Mouse (Mus musculus) left cerebral cortex, adult 18-20 months (tissue): ENCODE data around the gene Coil. TPM values are rescaled to one million over a fixed set of nuclear protein-coding genes. Genes with fewer than 3 reads are reported as not detected.
A peak's percentile ranks its signal among the peaks of the same experiment; 100 is the strongest.

Source experiments
- DNase-seq, 2 experiments: peaks; one replicate each; pipeline ENCODE4 v3.0.0; 2021 to 2022; ENCODE audit warnings: low spot score in 2 of 2, mixed read lengths in 1 of 2
- long read RNA-seq, 2 experiments: library from polyadenylated mRNA; stranded (forward); transcript quantifications; one replicate each; pipeline ENCODE4 v2.0.0; 2021
- total RNA-seq, 2 experiments: library from RNA; stranded (reverse); gene quantifications; 2 replicates each; pipeline ENCODE4 v1.2.3; 2021

Gene Coil
- total RNA-seq = 10 to 100 TPM; 20.6 to 22.1 TPM
- long read RNA-seq, experiment 1, transcript Coil-201 (7 exons, 2,607 nt) = major isoform, 49 of 55 reads
- long read RNA-seq, experiment 1, partial matches to known transcripts = 3 of 55 reads
- long read RNA-seq, experiment 1, other reads (novel, unspliced or antisense) = 3 of 55 reads
- long read RNA-seq, experiment 2, transcript Coil-201 (7 exons, 2,607 nt) = major isoform, 26 of 40 reads
- long read RNA-seq, experiment 2, partial matches to known transcripts = 1 of 40 reads
- long read RNA-seq, experiment 2, other reads (novel, unspliced or antisense) = 11 of 40 reads

DNA sequence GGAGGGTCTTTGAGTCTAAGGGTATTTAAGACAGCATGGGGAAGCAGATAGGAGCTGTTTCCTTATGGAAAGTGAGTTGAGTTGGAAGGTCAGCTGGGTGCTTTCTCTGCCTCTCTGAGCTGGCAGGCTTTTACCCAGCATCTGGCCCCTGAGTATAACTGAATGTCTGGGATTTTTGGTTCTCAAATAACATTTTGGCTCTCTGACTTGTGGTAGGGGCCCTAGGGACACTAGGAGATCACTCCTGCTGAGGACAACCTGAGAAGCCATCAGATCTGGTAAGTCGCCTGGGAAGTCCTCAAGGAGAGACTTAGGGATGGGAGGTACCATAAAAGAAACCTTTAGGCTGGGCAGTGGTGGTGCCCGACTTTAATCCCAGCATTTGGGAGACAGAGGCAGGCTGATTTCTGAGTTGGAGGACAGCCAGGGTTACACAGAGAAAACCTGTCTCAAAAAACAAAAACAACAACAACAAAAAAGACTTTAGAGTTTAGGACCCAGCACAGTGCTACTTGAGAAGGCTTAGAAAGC, at the start of gene Coil:
TSS of gene Coil (plus strand) at position 51 of the 531 bp plus-strand sequence.
- DNase-seq = peak in 1 of 2 experiments; percentile 13

DNA sequence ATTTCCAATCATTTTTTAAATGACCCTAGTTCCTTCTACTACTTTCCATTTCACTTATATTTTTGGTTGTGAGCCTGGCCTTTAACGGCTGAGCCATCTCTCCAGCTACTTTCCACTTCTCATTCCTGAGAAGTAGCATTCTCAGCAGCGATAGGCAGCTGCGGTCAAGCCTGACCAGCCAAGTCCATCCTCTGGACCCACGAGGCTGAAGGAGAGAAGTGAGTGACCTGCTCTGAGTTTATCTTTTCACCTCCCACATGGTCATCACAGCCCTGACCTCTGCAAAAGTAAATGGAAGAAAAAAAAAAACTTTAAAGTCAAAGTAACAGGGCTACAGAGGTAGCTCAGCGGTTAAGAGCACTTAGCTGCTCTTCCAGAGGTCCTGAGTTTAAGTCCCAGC, 43.5 kb upstream of the Coil start:
- no peak for DNase-seq

DNA sequence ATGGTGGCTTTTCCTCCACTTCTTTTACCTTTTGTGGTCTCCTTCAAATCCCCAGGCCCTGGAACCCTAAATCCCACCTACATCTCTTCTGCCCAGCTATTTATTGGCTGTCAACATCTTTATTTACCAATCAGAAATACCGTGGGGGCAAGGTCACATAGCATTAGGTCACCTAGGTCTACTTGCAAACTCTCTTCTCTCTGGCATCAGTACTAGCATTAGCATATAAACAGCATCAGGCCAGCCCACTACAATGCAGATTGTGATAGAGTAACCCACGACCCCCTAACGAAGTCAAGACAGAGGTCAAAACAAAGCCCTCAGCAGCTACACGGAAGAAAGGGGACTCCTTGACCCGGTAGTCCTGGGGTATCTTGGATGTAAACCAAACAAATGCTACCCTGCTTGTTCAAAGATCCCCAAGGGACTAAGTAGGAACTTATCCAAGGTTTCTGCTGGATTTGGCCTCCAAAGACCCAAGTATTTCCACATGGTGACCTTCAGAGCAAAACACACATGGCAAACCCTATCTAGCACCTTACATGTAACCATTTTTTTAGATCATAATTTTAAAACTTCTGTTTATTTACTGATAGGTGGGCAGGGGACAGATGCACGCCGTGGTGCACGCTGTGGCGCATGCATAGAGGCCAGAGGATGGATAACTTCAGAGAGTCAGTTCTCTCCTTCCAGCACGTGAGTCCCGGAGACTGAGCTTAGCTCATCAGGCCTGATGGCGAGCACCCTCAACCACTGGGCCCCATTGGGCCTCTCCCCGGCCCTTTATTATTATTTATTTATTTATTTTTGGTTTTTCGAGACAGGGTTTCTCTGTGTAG, 38.1 kb upstream of the Coil start:
- no peak for DNase-seq

DNA sequence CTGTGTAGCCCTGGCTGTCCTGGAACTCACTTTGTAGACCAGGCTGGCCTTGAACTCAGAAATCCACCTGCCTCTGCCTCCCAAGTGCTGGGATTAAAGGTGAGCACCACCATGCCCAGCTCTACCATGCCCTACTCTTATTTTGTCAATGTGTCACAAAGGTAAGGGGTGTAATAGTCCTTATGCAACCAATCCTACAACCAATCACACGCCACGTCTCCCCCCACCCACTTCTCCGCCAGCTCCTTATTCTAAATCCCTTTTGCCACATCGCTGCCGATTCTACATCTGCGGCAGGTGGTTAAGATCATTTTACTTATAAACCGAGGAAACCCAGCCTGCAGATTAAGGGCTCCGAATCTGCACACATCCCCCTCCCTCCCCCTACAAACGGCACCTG, 37.0 kb upstream of the Coil start:
- no peak for DNase-seq

DNA sequence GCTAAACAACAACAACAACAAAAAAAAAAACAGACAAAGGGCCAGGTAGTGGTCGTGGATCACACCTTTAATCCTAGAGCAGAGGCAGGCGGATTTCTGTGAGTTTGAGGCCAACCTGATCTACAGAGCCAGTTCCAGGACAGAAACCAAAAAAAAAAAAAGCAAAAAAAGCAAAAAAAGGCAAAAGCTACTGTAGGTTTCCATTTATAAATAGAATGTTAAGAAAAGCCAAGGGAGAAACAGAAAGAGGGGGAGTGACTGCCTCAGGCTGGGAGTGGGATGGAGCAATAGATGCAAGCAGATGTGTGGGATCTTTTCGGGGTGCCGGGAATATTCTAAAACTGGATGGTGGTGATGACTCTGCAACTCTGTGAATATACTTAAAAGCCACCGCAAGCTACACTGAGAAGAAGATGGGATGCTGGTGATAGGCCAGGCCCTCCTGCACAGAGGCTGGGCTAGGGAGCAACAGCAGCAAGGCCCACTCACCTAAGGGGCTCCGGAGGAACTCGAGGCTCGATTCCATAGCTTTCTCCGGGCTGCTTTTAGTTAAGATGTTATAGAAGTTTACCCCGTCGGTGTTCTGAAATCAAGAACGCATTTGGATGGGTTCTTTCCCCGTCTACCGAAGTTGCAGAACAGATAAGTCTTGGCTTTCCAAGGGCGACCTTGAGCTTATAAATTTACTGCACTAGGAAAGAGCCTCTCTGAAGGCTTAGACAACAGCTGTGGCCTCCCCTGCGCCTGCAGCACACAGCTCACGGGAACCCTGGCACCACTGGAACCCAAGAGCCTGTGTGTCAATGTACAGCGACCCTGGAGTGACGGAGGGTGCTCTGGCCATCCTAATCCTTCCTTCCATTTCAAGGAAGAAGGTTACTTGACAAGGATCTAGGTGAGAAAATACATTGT, 35.7 kb upstream of the Coil start:
- peak; percentile 39 to 56 for DNase-seq

DNA sequence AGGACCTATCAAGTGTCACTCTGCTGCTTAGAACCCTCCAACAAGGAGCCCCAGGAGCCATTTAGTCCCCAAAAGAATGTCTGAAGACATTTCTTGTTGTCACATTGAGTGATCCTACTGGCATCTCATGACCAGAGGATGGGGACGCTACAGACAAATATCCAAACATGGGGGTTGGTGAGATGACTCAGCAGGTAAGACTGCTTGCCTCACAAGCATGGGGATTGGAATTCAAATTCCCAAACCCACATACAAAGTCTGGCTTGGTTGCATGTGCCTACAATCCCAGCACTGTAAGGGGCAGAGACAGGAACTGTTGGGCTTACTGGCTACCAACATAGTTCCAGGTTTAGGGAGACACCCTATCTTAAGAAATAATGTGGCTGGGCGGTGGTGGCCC, 32.2 kb upstream of the Coil start:
- no peak for DNase-seq

DNA sequence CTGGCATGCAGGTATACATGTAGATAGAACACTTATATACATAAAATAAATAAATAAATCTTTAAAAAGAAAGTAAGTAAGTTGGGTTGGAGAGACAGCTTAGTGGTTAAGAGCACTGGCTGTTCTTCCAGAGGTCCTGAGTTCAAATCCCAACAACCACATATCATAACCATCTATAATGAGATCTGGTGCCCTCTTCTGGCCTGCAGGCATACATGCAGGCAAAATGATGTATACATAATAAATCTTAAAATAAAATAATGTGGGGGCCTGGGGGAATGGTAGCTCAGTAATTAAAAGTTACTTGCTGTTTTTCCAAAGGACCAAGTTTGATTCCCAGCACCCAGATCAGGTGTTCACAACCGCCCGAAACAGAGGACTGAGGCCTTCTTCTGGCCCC, 31.3 kb upstream of the Coil start:
- no peak for DNase-seq

DNA sequence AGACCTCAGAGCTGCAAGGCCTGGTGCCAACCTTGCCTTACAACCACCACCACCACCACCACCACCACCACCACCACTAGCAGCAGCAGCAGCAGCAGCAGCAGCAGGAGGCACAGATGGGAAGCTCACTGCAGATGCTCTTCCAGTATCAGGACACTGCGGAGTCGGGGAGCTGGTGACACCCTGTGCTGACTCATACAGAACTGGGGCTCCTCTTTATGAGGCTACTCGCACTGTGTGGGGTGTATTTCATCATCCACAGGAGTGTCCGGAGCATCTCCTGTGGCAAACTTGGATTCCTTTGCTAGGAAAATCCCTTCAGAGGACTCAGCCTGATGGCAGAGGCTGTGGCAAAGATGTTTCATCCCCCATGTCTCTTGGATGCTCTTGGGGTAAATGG, 30.4 kb upstream of the Coil start:
- DNase-seq = peak; percentile 43 to 49

DNA sequence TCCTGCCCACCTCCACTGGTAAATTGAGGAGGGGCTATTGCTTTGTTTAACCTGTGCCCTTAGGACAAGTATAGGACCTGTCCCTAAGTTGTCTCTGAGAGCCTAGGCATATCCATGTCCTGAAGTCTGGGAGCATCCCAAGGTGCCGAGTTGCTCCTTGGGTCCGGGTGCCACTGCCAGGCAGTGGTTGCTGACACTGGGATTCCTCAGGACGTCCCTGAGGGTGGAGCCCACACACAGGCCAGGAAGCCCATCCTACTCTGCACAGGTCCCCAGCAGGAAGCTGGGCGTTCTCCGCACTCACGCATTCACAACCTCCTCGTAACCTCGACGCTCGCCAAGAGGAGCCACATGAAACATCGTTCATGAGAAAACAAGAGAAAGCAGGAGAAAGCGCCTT, 28.6 kb upstream of the Coil start:
- no peak for DNase-seq

DNA sequence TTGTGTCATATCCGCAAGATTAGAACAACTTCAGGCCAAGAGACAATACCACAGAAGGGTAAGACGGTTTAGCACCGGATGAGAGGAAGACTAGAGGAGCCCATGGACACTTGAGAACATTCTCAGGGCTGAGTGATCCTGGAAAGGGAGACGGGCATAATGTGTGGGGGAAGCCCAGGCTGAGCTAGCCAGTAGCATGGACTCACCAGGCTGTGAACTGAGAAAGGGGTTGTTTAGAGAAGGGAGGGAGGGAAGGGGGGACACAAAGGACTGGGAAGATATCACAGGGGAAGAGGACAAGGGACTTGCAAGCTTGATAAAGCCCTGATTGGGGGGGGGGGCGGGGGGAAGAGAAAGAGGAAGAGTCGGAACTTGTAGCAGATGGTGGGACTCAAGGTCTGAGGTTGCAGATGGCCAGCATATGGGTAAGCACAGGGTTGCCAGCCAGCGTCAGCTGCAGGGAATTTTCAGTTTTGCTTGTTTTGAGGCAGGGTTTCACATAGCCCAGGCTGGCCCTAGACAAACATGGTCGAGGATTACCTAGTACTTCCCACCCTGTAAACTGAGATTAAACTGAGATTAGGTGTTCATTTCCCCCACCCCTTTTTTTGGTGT, 24.0 kb upstream of the Coil start:
- DNase-seq = no peak

DNA sequence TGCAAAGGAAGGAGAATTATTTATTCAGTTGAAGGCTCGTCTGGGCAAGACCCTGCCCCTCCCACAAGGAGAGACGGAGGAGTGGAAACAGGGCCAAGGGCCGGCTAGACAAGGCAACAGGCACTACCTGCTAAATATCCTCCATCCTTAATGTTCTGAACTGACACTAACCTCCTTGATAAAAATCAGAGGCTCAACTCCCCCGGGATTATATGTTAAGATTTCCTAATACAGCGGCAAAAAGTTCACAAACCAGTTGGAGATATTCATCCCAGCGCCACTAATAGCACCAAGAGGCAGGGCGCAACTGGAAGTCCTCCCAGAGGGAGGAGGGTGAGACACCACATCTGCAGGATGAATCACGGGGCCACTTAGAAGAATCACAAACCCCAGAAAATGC, 21.2 kb upstream of the Coil start:
- no peak for DNase-seq

DNA sequence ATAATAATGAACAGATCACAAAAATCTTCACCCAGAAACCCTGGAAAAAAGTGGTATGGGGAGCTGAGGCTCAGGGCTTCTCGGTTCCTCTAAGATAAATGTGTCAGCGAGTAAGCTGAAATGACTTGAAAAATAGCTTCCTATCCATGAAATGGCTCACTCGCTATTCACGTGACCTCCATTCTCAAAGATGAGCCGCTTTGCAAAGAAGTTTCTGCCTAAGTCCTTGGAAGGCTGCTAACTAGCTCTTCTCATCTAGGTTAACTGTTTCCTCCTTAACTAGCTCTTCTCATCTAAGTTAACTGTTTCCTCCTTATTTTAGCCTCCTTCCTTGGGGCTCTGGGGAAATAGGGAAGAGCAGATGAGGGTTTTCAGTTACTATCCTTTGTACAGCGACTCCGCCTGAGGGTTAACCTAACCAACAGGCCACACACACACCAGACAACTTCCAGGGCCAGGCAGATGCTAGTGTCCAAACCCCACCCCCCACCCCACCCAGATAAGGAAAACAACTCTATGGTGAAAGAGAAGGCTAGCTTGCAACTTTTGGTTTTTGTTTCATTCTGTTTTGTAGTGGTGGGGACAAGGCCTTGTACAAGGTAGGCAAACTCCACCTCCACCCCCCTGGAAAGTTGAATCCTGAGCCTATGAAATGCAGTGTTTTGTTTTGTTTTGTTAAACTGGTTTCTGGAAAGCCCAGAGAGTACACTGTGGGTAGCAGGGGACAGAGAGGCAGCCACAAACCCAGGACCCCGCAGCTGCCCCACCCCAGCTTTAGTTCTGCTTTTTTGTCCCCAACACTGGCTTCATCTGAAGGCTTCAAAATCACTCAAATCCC, 20.0 kb upstream of the Coil start:
- no peak for DNase-seq

DNA sequence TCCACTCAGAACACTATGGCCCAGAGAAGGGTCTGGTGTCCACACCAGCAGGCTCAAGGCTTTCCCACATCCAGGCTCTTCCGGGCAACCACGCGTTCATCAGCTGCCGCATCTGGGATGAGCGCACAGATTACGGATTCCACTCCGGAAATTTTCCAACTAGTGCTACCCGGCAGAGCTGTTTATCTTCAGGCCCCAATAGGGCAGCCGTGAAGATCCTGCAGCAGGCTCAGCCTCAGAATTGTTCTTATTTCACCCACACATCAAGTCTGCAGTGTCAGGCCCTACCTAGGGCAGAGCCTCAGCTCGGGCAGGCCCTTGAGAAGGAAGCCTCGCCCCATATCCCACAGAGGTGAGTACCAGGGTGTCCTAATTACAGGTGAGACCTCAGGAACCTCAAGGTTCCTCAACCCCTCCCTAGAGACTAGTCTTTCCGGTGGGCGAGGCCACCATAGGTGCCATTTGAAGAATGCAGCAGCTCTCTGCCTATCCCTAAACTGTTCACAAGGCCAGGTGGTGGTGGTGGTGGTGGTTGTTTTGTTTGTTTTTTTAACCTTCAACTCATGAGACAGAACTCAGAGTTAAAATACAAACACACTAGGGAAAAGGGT, 19.3 kb upstream of the Coil start:
- DNase-seq = no peak

DNA sequence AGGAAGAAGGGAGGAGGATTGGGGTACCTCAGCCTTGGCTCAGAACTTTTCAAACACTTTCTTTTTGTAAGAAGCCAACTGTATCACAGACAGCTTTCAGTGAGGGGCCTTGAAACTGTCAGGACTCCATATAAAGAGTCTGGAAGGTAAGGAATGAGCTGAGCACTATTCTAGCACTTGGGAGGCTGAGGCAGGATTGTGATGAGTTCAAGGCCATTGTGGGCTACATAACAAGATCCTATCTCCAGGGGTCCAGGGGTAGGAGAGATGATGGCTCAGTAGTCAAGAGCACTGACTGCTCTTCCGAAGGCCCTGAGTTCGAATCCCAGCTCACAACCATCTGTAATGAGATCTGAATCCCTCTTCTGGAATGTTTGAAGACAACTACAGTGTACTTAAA, 18.5 kb upstream of the Coil start:
- DNase-seq = no peak

DNA sequence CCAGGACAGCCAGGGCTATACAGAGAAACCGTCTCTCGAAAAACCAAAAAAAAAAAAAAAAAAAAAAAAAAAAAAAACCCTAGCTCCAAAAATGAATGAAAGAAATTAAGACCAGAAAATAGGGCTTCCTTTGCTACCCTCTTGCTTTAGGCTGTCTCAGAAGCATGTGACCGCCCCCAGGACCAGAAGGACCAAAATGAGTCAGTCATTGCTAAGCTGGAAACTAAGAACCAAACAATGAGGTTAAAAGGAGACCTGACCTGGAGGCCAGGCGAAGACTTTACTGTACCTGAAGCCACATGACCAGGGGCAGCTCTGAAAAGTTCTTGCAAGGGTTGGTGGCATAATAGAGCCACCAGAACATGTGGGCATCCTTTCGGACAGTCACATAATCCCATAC, 17.9 kb upstream of the Coil start:
- DNase-seq = no peak

DNA sequence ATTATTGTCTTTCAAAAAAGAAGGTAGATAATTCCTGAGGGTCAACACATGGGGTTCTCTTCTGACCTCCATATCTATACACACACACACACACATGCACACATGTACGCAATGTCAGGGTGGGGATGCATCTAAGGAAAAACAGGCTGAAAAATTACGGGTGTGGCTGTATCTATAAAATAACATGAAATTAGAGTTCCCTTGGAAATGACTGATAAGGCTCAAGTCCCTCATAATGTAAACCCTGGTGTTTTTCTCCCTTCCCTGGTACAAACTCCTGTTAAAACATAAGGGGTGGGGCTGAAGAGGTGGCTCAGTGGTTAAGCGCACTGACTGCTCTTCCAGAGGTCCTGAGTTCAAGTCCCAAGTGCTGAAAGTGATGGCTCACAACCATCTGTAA, 16.5 kb upstream of the Coil start:
- no peak for DNase-seq

DNA sequence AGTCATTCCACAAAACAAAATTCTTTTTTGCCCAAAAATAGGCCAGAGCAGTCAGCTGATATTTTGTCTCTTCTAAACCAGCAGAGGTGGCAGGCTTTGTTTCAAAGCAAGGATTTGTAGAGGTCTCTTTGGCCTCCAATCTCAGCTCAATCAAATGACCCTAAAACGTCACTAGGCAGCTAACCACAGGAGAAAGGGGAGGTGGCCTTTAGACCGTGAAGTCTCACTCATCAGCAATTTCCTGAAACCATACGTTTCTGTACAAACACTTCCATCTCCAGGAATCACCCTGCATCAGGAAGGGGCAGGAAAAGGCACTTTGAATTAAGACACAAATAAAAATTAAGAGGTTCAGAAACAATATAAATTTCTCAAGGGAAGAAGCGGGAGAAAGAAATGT, 15.2 kb upstream of the Coil start:
- no peak for DNase-seq

DNA sequence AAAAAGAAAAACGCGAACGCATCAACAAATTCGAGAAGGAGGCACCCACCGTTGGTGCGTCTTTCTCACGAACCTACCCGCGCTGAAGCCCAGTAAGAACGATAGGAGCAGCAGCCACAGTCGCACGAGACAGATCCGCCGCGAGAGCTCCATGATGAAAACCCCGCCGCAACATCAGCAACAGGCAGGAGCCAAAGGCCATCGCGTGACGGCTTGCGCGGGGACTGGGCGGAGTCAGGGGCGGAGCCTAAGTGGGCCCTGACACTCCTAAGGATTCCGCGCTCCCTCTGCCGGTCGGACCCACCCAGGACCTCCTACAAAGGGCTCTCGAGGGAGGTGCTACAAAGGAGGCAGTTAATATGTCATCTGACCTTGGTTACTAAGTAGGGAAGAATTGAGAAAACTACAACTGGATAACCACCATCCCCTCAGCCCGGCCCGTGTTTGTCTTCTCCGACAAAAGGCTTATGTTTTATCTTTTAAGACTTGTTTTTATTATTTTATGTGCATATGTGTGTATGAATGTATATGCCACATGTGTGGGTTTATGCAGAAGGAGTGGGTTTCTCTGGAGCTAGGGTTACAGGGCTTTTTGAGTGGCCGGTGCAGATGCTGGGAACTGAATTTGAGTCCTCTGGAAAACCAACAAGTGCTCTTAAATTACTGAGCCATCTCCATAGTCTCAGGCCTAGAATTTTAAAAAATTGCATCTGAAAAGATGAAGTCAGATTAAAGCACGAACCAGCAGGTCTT, 14.7 kb upstream of the Coil start, which contains the start of gene Scpep1:
TSS of gene Scpep1 (minus strand) at position 249 of the 753 bp plus-strand sequence.
- peak; percentile 96 to 97 for DNase-seq

DNA sequence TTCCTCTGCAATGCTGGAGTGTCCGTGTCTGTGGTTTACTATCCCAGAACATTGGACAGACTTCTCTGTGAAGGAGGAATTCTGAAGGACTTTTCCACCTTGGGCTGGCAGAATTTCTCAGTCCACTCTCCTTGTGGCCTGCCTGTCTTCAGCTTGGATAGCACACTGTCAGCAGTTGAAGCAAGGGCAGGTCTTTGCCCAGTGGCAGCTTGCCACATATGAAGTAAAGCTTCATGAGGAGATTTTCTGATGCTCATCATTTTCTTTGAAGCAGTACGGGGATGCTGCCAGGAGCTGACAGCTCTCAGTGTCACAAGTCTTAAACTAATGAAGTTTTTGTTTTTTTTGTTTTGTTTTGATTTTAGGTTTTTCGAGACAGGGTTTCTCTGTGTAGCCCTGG, 11.2 kb upstream of the Coil start:
- DNase-seq = no peak
